Comparison of ENCODE assay signal across 12 mouse cellular contexts in the genomic region with DNA sequence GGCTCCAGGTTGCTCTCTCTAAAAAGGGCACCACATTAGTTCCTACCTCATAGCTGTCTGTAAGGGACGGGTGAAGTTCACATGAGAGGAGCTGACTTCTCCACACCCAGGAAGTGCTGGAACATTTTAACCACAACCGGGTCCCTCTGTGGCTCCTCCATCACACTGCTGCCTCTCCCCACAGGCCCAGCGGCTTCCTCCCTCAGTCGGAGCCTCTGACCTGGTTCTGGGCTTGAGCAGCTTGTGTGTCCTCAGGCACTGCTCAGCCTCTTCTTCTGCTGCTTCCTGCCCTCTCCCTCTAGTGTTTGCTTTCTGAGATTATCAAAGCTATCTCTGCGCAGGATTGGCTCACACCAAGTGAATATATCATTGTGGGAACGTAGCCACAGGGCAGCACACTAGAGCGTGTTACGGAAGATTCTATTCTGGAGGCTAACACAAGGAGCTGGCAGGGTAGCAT. TPM values are rescaled to one million over a fixed set of nuclear protein-coding genes. Genes with fewer than 3 reads are reported as not detected.
DNase-seq lines count a peak whose midpoint lies in the region; ATAC-seq and TF ChIP-seq lines count a peak whose summit lies in the region.
"Had no signal": no experiment of that assay in that cellular context is flagged by ENCODE, and none has a peak within 500 bp of the region (broad histone marks: within the 10 kb centered on the region; RNA-seq: fewer than 3 reads in every experiment).

No protein-coding gene starts in this region.

- TF ChIP-seq POLR2A in spleen, adult 2 months (IDR thresholded peaks at IDR 0.05; ENCODE audit: low read depth, low read length) = no peak

- TF ChIP-seq CTCF in spleen, adult 2 months (IDR thresholded peaks at IDR 0.05; ENCODE audit: extremely low read depth, insufficient read depth, insufficient read length, insufficient replicate concordance) = no peak

- H3K36me3 ChIP-seq in spleen, adult 2 months (ENCODE audit: control insufficient read depth, insufficient read depth, low read length) = peaks cover 20% of the 10 kb centered on the region

- ATAC-seq in megakaryocyte progenitor cell, adult 5-6 weeks (replicated peaks; ENCODE audit: poor library complexity) = peak; percentile 43

- 0 out of 2 replicates have a peak overlapping the region, but pooled peaks have one; percentile 38 for H3K27ac ChIP-seq in spleen, adult 2 months (ENCODE audit: insufficient read depth, low read length)
- H3K27ac ChIP-seq: kidney, embryonic 15.5 days had no signal

- H3K4me3 ChIP-seq in spleen, adult 2 months (ENCODE audit: extremely low read depth, insufficient read depth, insufficient read length) = no peak overlapping the region
- H3K4me3 ChIP-seq: kidney, embryonic 15.5 days had no signal

- no peaks in the 10 kb centered on the region for H3K27me3 ChIP-seq in spleen, adult 2 months (ENCODE audit: control insufficient read depth, insufficient read depth, low read length)

- peaks cover 22% of the 10 kb centered on the region; the same call in 1 of the 2 replicates for H3K4me1 ChIP-seq in spleen, adult 2 months (ENCODE audit: control insufficient read depth, insufficient read depth, insufficient read length)

- peak; percentile 38 for DNase-seq in cerebellum, adult 9-11 months
- no peak for DNase-seq in cerebellum, adult 11-12 months
- DNase-seq in spleen, adult 2 months (ENCODE audit: low read depth in 1 of 2, low spot score in 2 of 2) = peak in 1 of 2 experiments; percentile 45
- no peak for DNase-seq in spleen, postnatal 14 days (ENCODE audit: low spot score in 2 of 2)
- DNase-seq in thymus, postnatal 4 days = peak; percentile 71
- DNase-seq in kidney, postnatal 10 days = no peak
- no peak for DNase-seq in adrenal gland, adult (ENCODE audit: inconsistent age in 2 of 2, low spot score in 1 of 2)
- DNase-seq: gastrocnemius, postnatal 25 days; heart, postnatal 4 days; right cerebral cortex, adult 18-20 months had no signal

- 13% methylated on average over 8 of the region's 8 CpGs for WGBS in spleen, adult 2 months

RNA-seq across cellular contexts. Expression of a gene that starts 7.5 kb away (rescaled TPM):
- polyA plus RNA-seq in spleen, adult 2 months (2012; rRNA removed) = 0.14 and 0.59 TPM in 2 replicates
- total RNA-seq in megakaryocyte progenitor cell, adult 5-6 weeks (2015) = 0.10 TPM in 1 of 2 replicates, not detected in the other
- total RNA-seq in megakaryocyte progenitor cell, adult 5-6 weeks (2017) = 0.08 TPM in 1 of 2 replicates, not detected in the other
- total RNA-seq: gastrocnemius, postnatal 25 days had no signal

RNA-seq across cellular contexts. Expression of a gene that starts 23.0 kb away (rescaled TPM):
- polyA plus RNA-seq in spleen, adult 2 months (2012; rRNA removed) = 93.1 and 98.3 TPM in 2 replicates
- 23.1 and 30.3 TPM in 2 replicates for total RNA-seq in megakaryocyte progenitor cell, adult 5-6 weeks (2015)
- 19.8 and 25.9 TPM in 2 replicates for total RNA-seq in megakaryocyte progenitor cell, adult 5-6 weeks (2017)

RNA-seq across cellular contexts. Expression of a gene that starts 45.0 kb away (rescaled TPM):
- 25.2 and 25.3 TPM in 2 replicates for polyA plus RNA-seq in spleen, adult 2 months (2012; rRNA removed)
- total RNA-seq in megakaryocyte progenitor cell, adult 5-6 weeks (2015) = 4.3 TPM in 2 replicates
- total RNA-seq in megakaryocyte progenitor cell, adult 5-6 weeks (2017) = 4.7 and 7.6 TPM in 2 replicates

Comparison
In these comparisons a context has a peak if more than half of its experiments do, and no peak if none do; other contexts are left out.
1. DNase-seq: peak in cerebellum, adult 9-11 months (single experiment) and thymus, postnatal 4 days (single experiment); none in cerebellum, adult 11-12 months (single experiment), spleen, postnatal 14 days (0 of 2), kidney, postnatal 10 days (single experiment) and adrenal gland, adult (0 of 2).